Mouse (Mus musculus) MEL (cell line): Measurements from ENCODE around the gene 2300003K06Rik. TPM values are rescaled to one million over a fixed set of nuclear protein-coding genes. Genes with fewer than 3 reads are reported as not detected.

Experiments used
- DNase-seq: peaks from one replicate; pipeline ENCODE4 v3.0.0; 2011; ENCODE audit warnings: low read depth, low spot score
- H3K27ac ChIP-seq: 2 replicates; pipeline ENCODE4 v1.5.1; 2012; ENCODE audit warnings: low read depth, mild to moderate bottlenecking, control low read depth, low read length, moderate library complexity; ENCODE audit not compliant: control insufficient read depth
- H3K27me3 ChIP-seq, 2 experiments: fragments of 150-350 bp in 1 of 2; sonication (generic) in 1 of 2; 2 replicates each; pipeline ENCODE4 v1.6.1; 2012; ENCODE audit warnings: low read length in 2 of 2, mild to moderate bottlenecking in 2 of 2, improper control_type of control experiment in 1 of 2, moderate library complexity in 1 of 2; ENCODE audit not compliant: insufficient read depth in 2 of 2, control insufficient read depth in 1 of 2
- H3K36me3 ChIP-seq, 2 experiments: 2 replicates each; pipeline ENCODE4 v1.6.1; 2012 to 2014; ENCODE audit warnings: low read length in 2 of 2, improper control_type of control experiment in 1 of 2, inconsistent platforms in 1 of 2, mild to moderate bottlenecking in 1 of 2; ENCODE audit not compliant: insufficient read depth in 2 of 2, control insufficient read depth in 1 of 2
- H3K4me1 ChIP-seq, 2 experiments: fragments of 150-350 bp in 1 of 2; sonication (generic) in 1 of 2; 2 replicates each; pipeline ENCODE4 v1.6.1; 2012; ENCODE audit warnings: low read length in 2 of 2, improper control_type of control experiment in 1 of 2, mild to moderate bottlenecking in 1 of 2; ENCODE audit not compliant: insufficient read depth in 2 of 2, control insufficient read depth in 1 of 2
- H3K4me3 ChIP-seq, 2 experiments: fragments of 150-350 bp in 1 of 2; sonication (generic) in 1 of 2; 2 replicates each; pipeline ENCODE4 v1.5.1; 2012; ENCODE audit warnings: low read depth in 2 of 2, low read length in 2 of 2, mild to moderate bottlenecking in 2 of 2, moderate library complexity in 2 of 2, control low read depth in 1 of 2, improper control_type of control experiment in 1 of 2; ENCODE audit not compliant: control insufficient read depth in 1 of 2, insufficient read depth in 1 of 2
- H3K79me2 ChIP-seq: 2 replicates; pipeline ENCODE4 v1.6.1; 2012; ENCODE audit warnings: mild to moderate bottlenecking, low read length, moderate library complexity; ENCODE audit not compliant: control insufficient read depth, poor library complexity, insufficient read depth
- H3K9ac ChIP-seq: 2 replicates; pipeline ENCODE4 v1.6.1; 2012; ENCODE audit warnings: low read depth, mild to moderate bottlenecking, control low read depth, low read length, moderate library complexity; ENCODE audit not compliant: control insufficient read depth, poor library complexity, severe bottlenecking
- H3K9me3 ChIP-seq: fragments of 150-350 bp; sonication (generic); replicated peaks from 2 replicates; pipeline ENCODE4 v1.6.1; 2012; ENCODE audit warnings: mild to moderate bottlenecking, low read length, improper control_type of control experiment, moderate library complexity; ENCODE audit not compliant: insufficient read depth
- BHLHE40 ChIP-seq: IDR thresholded peaks from 2 replicates; pipeline ENCODE4 v1.6.1; 2012; ENCODE audit warnings: low read depth, mild to moderate bottlenecking, inconsistent platforms, low read length, improper control_type of control experiment, borderline replicate concordance
- CTCF ChIP-seq, 3 experiments: IDR thresholded peaks in 2 of 3; conservative IDR thresholded peaks in 1 of 3; 2 replicates each; pipeline ENCODE4 v1.5.1; 2011 to 2012; ENCODE audit warnings: low read length in 3 of 3, low read depth in 2 of 3, mild to moderate bottlenecking in 2 of 3, improper control_type of control experiment in 1 of 3, inconsistent platforms in 1 of 3, mixed read lengths in 1 of 3, moderate library complexity in 1 of 3; ENCODE audit not compliant: control insufficient read depth in 1 of 3, insufficient read depth in 1 of 3, poor library complexity in 1 of 3, severe bottlenecking in 1 of 3
- E2F4 ChIP-seq: IDR thresholded peaks from 2 replicates; pipeline ENCODE4 v1.6.1; 2011; ENCODE audit warnings: low read depth, low read length, improper control_type of control experiment, borderline replicate concordance
- ELF1 ChIP-seq: IDR thresholded peaks from 2 replicates; pipeline ENCODE4 v1.6.1; 2014; ENCODE audit warnings: low read depth, mild to moderate bottlenecking, inconsistent platforms, low read length, improper control_type of control experiment, moderate library complexity
- GABPA ChIP-seq: IDR thresholded peaks from 2 replicates; pipeline ENCODE4 v1.6.1; 2012; ENCODE audit warnings: low read depth, mild to moderate bottlenecking, inconsistent platforms, low read length, improper control_type of control experiment, moderate library complexity
- HCFC1 ChIP-seq: IDR thresholded peaks from 2 replicates; pipeline ENCODE4 v1.6.1; 2012; ENCODE audit warnings: low read depth, mild to moderate bottlenecking, inconsistent platforms, low read length, improper control_type of control experiment, moderate library complexity
- JUND ChIP-seq: IDR thresholded peaks from 2 replicates; pipeline ENCODE4 v1.6.1; 2011; ENCODE audit warnings: low read depth, mild to moderate bottlenecking, improper control_type of control experiment, low read length
- MAX ChIP-seq: IDR thresholded peaks from 2 replicates; pipeline ENCODE4 v1.6.1; 2011; ENCODE audit warnings: low read length, improper control_type of control experiment
- MAZ ChIP-seq: IDR thresholded peaks from 2 replicates; pipeline ENCODE4 v1.6.1; 2012; ENCODE audit warnings: low read depth, mild to moderate bottlenecking, inconsistent platforms, low read length, improper control_type of control experiment
- MEF2A ChIP-seq: IDR thresholded peaks from 2 replicates; pipeline ENCODE4 v1.6.1; 2014; ENCODE audit warnings: low read depth, mild to moderate bottlenecking, inconsistent platforms, low read length, improper control_type of control experiment; ENCODE audit not compliant: poor library complexity, insufficient replicate concordance, severe bottlenecking; ENCODE audit errors: extremely low read depth
- MXI1 ChIP-seq: IDR thresholded peaks from 2 replicates; pipeline ENCODE4 v1.6.1; 2011; ENCODE audit warnings: mild to moderate bottlenecking, low read depth, low read length, improper control_type of control experiment
- MYC ChIP-seq: IDR thresholded peaks from 2 replicates; pipeline ENCODE4 v1.6.1; 2011; ENCODE audit warnings: low read depth, mild to moderate bottlenecking, low read length, improper control_type of control experiment, moderate library complexity
- NRF1 ChIP-seq: IDR thresholded peaks from 2 replicates; pipeline ENCODE4 v1.6.1; 2014; ENCODE audit warnings: low read depth, mild to moderate bottlenecking, inconsistent platforms, low read length, improper control_type of control experiment, moderate library complexity; ENCODE audit not compliant: poor library complexity, insufficient read depth, severe bottlenecking
- POLR2A ChIP-seq, 2 experiments: IDR thresholded peaks; 2 replicates each; pipeline ENCODE4 v1.6.1; 2011 to 2012; ENCODE audit warnings: low read length in 2 of 2, mild to moderate bottlenecking in 2 of 2, control low read depth in 1 of 2, improper control_type of control experiment in 1 of 2, low read depth in 1 of 2, moderate library complexity in 1 of 2; ENCODE audit not compliant: control insufficient read depth in 1 of 2, insufficient read depth in 1 of 2, poor library complexity in 1 of 2
- POLR2AphosphoS2 ChIP-seq: IDR thresholded peaks from 2 replicates; pipeline ENCODE4 v1.6.1; 2011; ENCODE audit warnings: low read length, improper control_type of control experiment
- POLR2AphosphoS5 ChIP-seq: IDR thresholded peaks from 2 replicates; pipeline ENCODE4 v1.6.1; 2012; ENCODE audit warnings: low read depth, borderline replicate concordance, mild to moderate bottlenecking, inconsistent platforms, low read length, moderate library complexity, mixed read lengths
- RCOR1 ChIP-seq: IDR thresholded peaks from 2 replicates; pipeline ENCODE4 v1.6.1; 2012; ENCODE audit warnings: low read depth, mild to moderate bottlenecking, inconsistent platforms, low read length, improper control_type of control experiment
- SIN3A ChIP-seq: IDR thresholded peaks from 2 replicates; pipeline ENCODE4 v1.6.1; 2012; ENCODE audit warnings: low read length, improper control_type of control experiment, inconsistent platforms
- TBP ChIP-seq: IDR thresholded peaks from 2 replicates; pipeline ENCODE4 v1.8.0; 2011; ENCODE audit warnings: low read depth, low read length, improper control_type of control experiment
- TCF12 ChIP-seq: IDR thresholded peaks from 2 replicates; pipeline ENCODE4 v1.6.1; 2014; ENCODE audit warnings: low read depth, mild to moderate bottlenecking, inconsistent platforms, low read length, improper control_type of control experiment, moderate library complexity
- UBTF ChIP-seq: IDR thresholded peaks from 2 replicates; pipeline ENCODE4 v1.6.1; 2012; ENCODE audit warnings: low read depth, mild to moderate bottlenecking, inconsistent platforms, low read length, improper control_type of control experiment, moderate library complexity, borderline replicate concordance; ENCODE audit not compliant: insufficient read depth
- USF2 ChIP-seq, 2 experiments: IDR thresholded peaks; 2 replicates each; pipeline ENCODE4 v1.6.1; 2011 to 2012; ENCODE audit warnings: improper control_type of control experiment in 2 of 2, low read length in 2 of 2, borderline replicate concordance in 1 of 2, inconsistent platforms in 1 of 2, low read depth in 1 of 2, mild to moderate bottlenecking in 1 of 2; ENCODE audit not compliant: insufficient read depth in 1 of 2
- ZC3H11A ChIP-seq: IDR thresholded peaks from 2 replicates; pipeline ENCODE4 v1.6.1; 2012; ENCODE audit warnings: low read depth, mild to moderate bottlenecking, inconsistent platforms, low read length, improper control_type of control experiment
- ZMIZ1 ChIP-seq: IDR thresholded peaks from 2 replicates; pipeline ENCODE4 v1.6.1; 2012; ENCODE audit warnings: low read depth, mild to moderate bottlenecking, inconsistent platforms, low read length, improper control_type of control experiment, moderate library complexity
- polyA plus RNA-seq, 2 experiments: library from polyadenylated mRNA; stranded (reverse) in 1 of 2; unstranded in 1 of 2; fragments of >175 nt in 1 of 2; fragments of >200 nt in 1 of 2; gene quantifications; 2 replicates each; pipeline versions ENCODE4 v1.2.1 to v1.2.4; 2012; ENCODE audit warnings: low replicate concordance in 2 of 2, low read depth in 1 of 2; ENCODE audit not compliant: insufficient read length in 2 of 2, insufficient read depth in 1 of 2, missing spikeins in 1 of 2
- total RNA-seq: library from RNA; depleted of rRNA; stranded (reverse); fragments of 300-350 nt; gene quantifications from 2 replicates; pipeline ENCODE4 v1.2.3, GENCODE M21; 2012

Gene 2300003K06Rik
- total and polyA plus RNA-seq, 3 experiments: not detected

DNA sequence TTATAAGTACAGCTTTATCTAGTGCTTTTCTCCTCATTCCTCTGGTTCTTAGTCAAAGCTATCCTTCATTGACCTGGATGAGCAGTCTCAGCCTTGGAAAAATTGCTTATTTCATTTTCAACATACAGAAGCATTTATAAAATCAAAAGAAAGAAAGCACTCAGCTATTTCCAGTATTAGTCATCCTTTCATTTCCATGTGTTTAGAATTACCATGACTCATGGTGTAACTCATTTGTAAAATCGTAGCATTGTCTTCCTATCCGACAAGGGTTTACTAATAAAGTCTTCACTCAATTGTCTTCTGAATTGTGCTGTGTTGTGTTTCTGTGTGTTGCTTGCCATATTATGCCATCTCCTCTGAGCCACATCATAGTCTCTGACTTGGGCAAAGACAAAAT lies 20.9 kb upstream of the 2300003K06Rik start:
- no peak overlapping the region for H3K27ac ChIP-seq
- H3K4me1 ChIP-seq: no peaks in the 10 kb centered on the region
- H3K9me3 ChIP-seq: no peaks in the 10 kb centered on the region
- H3K4me3 ChIP-seq: no peak overlapping the region
- no peak overlapping the region for H3K9ac ChIP-seq
- no peaks in the 10 kb centered on the region for H3K36me3 ChIP-seq
- no peaks in the 10 kb centered on the region; a peak in 1 of 4 replicates for H3K27me3 ChIP-seq
- DNase-seq: no peak
- TF ChIP-seq TBP: no peak
- TF ChIP-seq MYC: no peak
- TF ChIP-seq POLR2AphosphoS5: no peak
- no peaks in the 10 kb centered on the region for H3K79me2 ChIP-seq

DNA sequence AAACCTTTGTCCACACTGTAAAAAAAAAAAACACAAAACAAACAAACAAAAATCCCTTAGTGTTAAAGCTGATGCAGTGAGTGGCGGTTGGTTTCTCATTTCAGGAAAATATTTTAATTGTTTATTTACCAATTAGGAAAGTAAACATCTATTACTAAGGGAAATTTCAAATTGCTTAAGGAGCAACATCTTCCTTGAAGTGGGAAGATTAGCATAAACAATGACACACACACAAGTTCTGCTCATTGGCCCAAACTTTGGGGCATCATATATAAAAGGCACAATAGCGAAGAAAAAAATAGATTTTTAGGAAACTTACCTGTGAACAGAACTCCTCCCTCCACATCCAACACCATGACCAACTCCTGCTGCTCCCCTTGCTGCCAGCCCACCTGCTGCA lies 19.8 kb upstream of the 2300003K06Rik start, which contains the start of gene Gm11568:
Gene Gm11568 (plus strand): TSS at position 301 of the 400 bp plus-strand sequence.
- H3K4me3 ChIP-seq: no peak within 1 kb of the TSS
- no peak within 1 kb of the TSS for H3K27ac ChIP-seq
- H3K36me3 ChIP-seq: no peaks in the 10 kb centered on the region
- TF ChIP-seq USF2 (IDR thresholded peaks at IDR 0.05; ENCODE audit: borderline replicate concordance in 1 of 2, insufficient read depth in 1 of 2, low read depth in 1 of 2, low read length in 2 of 2): no peak
- TF ChIP-seq MXI1: no peak
- no peak for TF ChIP-seq UBTF
- no peak for TF ChIP-seq MEF2A
- TF ChIP-seq POLR2AphosphoS2: no peak
- TF ChIP-seq POLR2A (IDR thresholded peaks at IDR 0.05; ENCODE audit: control insufficient read depth in 1 of 2, insufficient read depth in 1 of 2, low read depth in 1 of 2, low read length in 2 of 2, poor library complexity in 1 of 2): no peak
- no peak for TF ChIP-seq MAX
- no peak for TF ChIP-seq ELF1
- TF ChIP-seq MYC: no peak
- H3K27me3 ChIP-seq: no peaks in the 10 kb centered on the region; a peak in 1 of 4 replicates
- H3K9ac ChIP-seq: no peak within 1 kb of the TSS
- no peaks in the 10 kb centered on the region for H3K79me2 ChIP-seq
- DNase-seq: no peak
- no peaks in the 10 kb centered on the region for H3K4me1 ChIP-seq
- no peaks in the 10 kb centered on the region for H3K9me3 ChIP-seq

DNA sequence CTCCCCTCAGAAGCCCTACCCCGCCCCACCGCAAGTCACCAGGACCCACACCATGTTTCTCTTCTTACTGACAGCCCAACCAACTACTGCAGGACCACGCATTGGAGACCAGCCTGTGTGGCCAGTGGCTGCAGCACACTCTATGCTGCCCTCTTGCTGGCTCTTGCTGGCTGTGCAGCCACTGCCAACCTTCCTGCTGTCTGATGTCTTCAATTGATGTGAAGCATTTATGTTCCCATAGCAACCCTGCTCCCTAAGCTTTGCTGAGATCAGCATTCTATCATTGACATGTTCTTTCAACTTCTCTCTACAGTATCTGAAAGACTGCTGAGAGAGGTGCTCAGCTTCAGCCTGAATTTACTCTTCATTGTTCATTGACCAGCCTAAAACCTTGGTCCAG lies 16.3 kb upstream of the 2300003K06Rik start:
- Histone ChIP-seq H3K9me3 (no peaks in the 10 kb centered on the region), H3K36me3 (no peaks in the 10 kb centered on the region), H3K27me3 (no peaks in the 10 kb centered on the region; a peak in 1 of 4 replicates), H3K4me3 (no peak overlapping the region), H3K4me1 (no peaks in the 10 kb centered on the region), H3K79me2 (no peaks in the 10 kb centered on the region), H3K9ac (no peak overlapping the region), H3K27ac (no peak overlapping the region)
- DNase-seq: no peak
- no peak for TF ChIP-seq TBP
- no peak for TF ChIP-seq ZC3H11A
- TF ChIP-seq JUND: no peak
- no peak for TF ChIP-seq HCFC1
- TF ChIP-seq ZMIZ1: no peak
- TF ChIP-seq GABPA: no peak
- no peak for TF ChIP-seq BHLHE40
- TF ChIP-seq TCF12: no peak
- no peak for TF ChIP-seq CTCF (IDR thresholded peaks at IDR 0.05 in 2 of 3, conservative IDR thresholded peaks at IDR 0.05 in 1 of 3; ENCODE audit: control insufficient read depth in 1 of 3, insufficient read depth in 1 of 3, low read depth in 2 of 3, low read length in 3 of 3, poor library complexity in 1 of 3, severe bottlenecking in 1 of 3)
- TF ChIP-seq MEF2A: no peak
- no peak for TF ChIP-seq POLR2AphosphoS5
- no peak for TF ChIP-seq MAZ
- no peak for TF ChIP-seq E2F4
- TF ChIP-seq NRF1: no peak
- no peak for TF ChIP-seq SIN3A
- TF ChIP-seq RCOR1: no peak
- TF ChIP-seq POLR2A (IDR thresholded peaks at IDR 0.05; ENCODE audit: control insufficient read depth in 1 of 2, insufficient read depth in 1 of 2, low read depth in 1 of 2, low read length in 2 of 2, poor library complexity in 1 of 2): no peak
- TF ChIP-seq MYC: no peak
- TF ChIP-seq MAX: no peak
